Mouse (Mus musculus): ENCODE measurements at regions not wholly inside any gene's neighbourhood (a gene's known extent, or its start where the extent isn't known, plus 50 kb on each side); places are given as distances from the start of the nearest gene placed in this dataset.

- no peak for ATAC-seq (replicated peaks; ENCODE audit: insufficient number of reproducible peaks, low FRiP score, low TSS enrichment)
- H3K9ac ChIP-seq (ENCODE audit: low read depth, low read length), result no peak overlapping the region
- no peaks in the 10 kb centered on the region for H3K27me3 ChIP-seq (ENCODE audit: control insufficient read depth, insufficient read depth, low read length)
- no peaks in the 10 kb centered on the region for H3K9me3 ChIP-seq (replicated peaks; ENCODE audit: control insufficient read depth, low read length)
- H3K4me3 ChIP-seq (ENCODE audit: low read depth, low read length), result no peak overlapping the region
- WGBS (ENCODE audit: insufficient replicate concordance), result 77% methylated on average over 4 of the region's 4 CpGs
- H3K36me3 ChIP-seq (ENCODE audit: control insufficient read depth, insufficient read depth, low read length), result no peaks in the 10 kb centered on the region
- H3K4me2 ChIP-seq, result no peak overlapping the region
- no peak overlapping the region for H3K27ac ChIP-seq (ENCODE audit: low read depth, low read length)
- no peaks in the 10 kb centered on the region for H3K4me1 ChIP-seq (ENCODE audit: control insufficient read depth, insufficient read depth, low read length)
Measured at GRCm38 (mm10) chr4:64527724-64528332, 481.0 kb upstream of the Tnc start.

- 67% methylated on average over 4 of the region's 4 CpGs for WGBS (ENCODE audit: insufficient replicate concordance)
- no peaks in the 10 kb centered on the region for H3K9me3 ChIP-seq (replicated peaks; ENCODE audit: control insufficient read depth, low read length)
- no peak overlapping the region for H3K27ac ChIP-seq (ENCODE audit: low read depth, low read length)
- no peaks in the 10 kb centered on the region for H3K27me3 ChIP-seq (ENCODE audit: control insufficient read depth, insufficient read depth, low read length)
- no peaks in the 10 kb centered on the region for H3K36me3 ChIP-seq (ENCODE audit: control insufficient read depth, insufficient read depth, low read length)
- no peak overlapping the region for H3K9ac ChIP-seq (ENCODE audit: low read depth, low read length)
- no peak for ATAC-seq (replicated peaks; ENCODE audit: insufficient number of reproducible peaks, low FRiP score, low TSS enrichment)
- no peaks in the 10 kb centered on the region for H3K4me1 ChIP-seq (ENCODE audit: control insufficient read depth, insufficient read depth, low read length)
- H3K4me3 ChIP-seq (ENCODE audit: low read depth, low read length), result no peak overlapping the region
- H3K4me2 ChIP-seq, result no peak overlapping the region
Measured at GRCm38 (mm10) chr4:64530585-64530984, 483.8 kb upstream of the Tnc start.

DNA sequence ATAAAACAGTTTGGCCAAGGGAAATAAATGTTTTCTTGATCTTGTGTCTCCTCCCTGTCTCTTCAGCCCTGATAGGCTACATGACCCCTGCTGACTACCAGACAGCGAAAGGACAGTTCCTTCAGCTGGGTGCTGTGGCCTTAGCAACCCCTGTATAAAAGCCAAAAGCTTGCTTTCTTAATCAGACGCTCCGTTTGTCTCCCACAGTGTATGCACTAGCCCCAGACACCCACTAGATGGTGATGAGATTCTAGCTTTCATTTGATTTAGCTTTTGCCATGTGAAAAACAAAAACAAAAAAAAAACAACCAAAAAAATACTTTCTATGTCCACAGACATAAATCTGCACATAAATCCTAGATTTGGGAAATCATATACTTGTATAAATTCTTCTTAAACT lies 486.2 kb upstream of the Tnc start:
- Histone ChIP-seq H3K9me3 (replicated peaks; ENCODE audit: control insufficient read depth, low read length) (no peaks in the 10 kb centered on the region), H3K4me3 (ENCODE audit: low read depth, low read length) (no peak overlapping the region), H3K27ac (ENCODE audit: low read depth, low read length) (no peak overlapping the region), H3K27me3 (ENCODE audit: control insufficient read depth, insufficient read depth, low read length) (no peaks in the 10 kb centered on the region), H3K9ac (ENCODE audit: low read depth, low read length) (no peak overlapping the region), H3K36me3 (ENCODE audit: control insufficient read depth, insufficient read depth, low read length) (no peaks in the 10 kb centered on the region), H3K4me2 (no peak overlapping the region), H3K4me1 (ENCODE audit: control insufficient read depth, insufficient read depth, low read length) (no peaks in the 10 kb centered on the region)
- no peak for ATAC-seq (replicated peaks; ENCODE audit: insufficient number of reproducible peaks, low FRiP score, low TSS enrichment)
- 35% methylated on average over 3 of the region's 3 CpGs for WGBS (ENCODE audit: insufficient replicate concordance)

- no peaks in the 10 kb centered on the region for H3K4me1 ChIP-seq (ENCODE audit: control insufficient read depth, insufficient read depth, low read length)
- WGBS (ENCODE audit: insufficient replicate concordance), result 78% methylated on average over 6 of the region's 6 CpGs
- no peak overlapping the region for H3K4me2 ChIP-seq
- no peaks in the 10 kb centered on the region for H3K9me3 ChIP-seq (replicated peaks; ENCODE audit: control insufficient read depth, low read length)
- no peaks in the 10 kb centered on the region for H3K36me3 ChIP-seq (ENCODE audit: control insufficient read depth, insufficient read depth, low read length)
- no peak overlapping the region for H3K4me3 ChIP-seq (ENCODE audit: low read depth, low read length)
- no peak overlapping the region for H3K27ac ChIP-seq (ENCODE audit: low read depth, low read length)
- no peak overlapping the region for H3K9ac ChIP-seq (ENCODE audit: low read depth, low read length)
- H3K27me3 ChIP-seq (ENCODE audit: control insufficient read depth, insufficient read depth, low read length), result no peaks in the 10 kb centered on the region
- no peak for ATAC-seq (replicated peaks; ENCODE audit: insufficient number of reproducible peaks, low FRiP score, low TSS enrichment)
Measured at GRCm38 (mm10) chr4:64535554-64536253, 488.9 kb upstream of the Tnc start.

DNA sequence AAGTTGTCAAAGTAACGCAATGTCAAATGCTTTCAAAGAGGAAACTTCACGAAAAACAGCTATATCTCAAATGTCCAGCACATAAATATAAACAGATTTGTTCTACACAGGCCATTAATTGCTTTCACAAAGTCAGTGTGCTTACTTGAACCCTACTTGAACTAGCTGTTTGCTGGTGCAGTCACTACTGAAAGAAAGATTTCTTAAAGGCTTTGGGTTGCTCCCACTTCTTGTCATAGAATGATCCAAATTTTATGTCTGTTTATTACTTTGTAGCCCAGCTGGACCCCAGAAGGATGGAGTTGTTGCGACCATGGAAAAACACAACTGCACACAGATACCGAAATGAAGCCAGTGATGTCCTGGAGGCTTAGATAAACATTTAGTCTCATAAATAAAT lies 491.2 kb upstream of the Tnc start:
- no peak overlapping the region for H3K27ac ChIP-seq (ENCODE audit: low read depth, low read length)
- no peaks in the 10 kb centered on the region for H3K27me3 ChIP-seq (ENCODE audit: control insufficient read depth, insufficient read depth, low read length)
- no peaks in the 10 kb centered on the region for H3K36me3 ChIP-seq (ENCODE audit: control insufficient read depth, insufficient read depth, low read length)
- 80% methylated on average over 4 of the region's 4 CpGs for WGBS (ENCODE audit: insufficient replicate concordance)
- no peaks in the 10 kb centered on the region for H3K4me1 ChIP-seq (ENCODE audit: control insufficient read depth, insufficient read depth, low read length)
- ATAC-seq (replicated peaks; ENCODE audit: insufficient number of reproducible peaks, low FRiP score, low TSS enrichment), result no peak
- no peak overlapping the region for H3K9ac ChIP-seq (ENCODE audit: low read depth, low read length)
- H3K4me3 ChIP-seq (ENCODE audit: low read depth, low read length), result no peak overlapping the region
- no peaks in the 10 kb centered on the region for H3K9me3 ChIP-seq (replicated peaks; ENCODE audit: control insufficient read depth, low read length)
- H3K4me2 ChIP-seq, result no peak overlapping the region

DNA sequence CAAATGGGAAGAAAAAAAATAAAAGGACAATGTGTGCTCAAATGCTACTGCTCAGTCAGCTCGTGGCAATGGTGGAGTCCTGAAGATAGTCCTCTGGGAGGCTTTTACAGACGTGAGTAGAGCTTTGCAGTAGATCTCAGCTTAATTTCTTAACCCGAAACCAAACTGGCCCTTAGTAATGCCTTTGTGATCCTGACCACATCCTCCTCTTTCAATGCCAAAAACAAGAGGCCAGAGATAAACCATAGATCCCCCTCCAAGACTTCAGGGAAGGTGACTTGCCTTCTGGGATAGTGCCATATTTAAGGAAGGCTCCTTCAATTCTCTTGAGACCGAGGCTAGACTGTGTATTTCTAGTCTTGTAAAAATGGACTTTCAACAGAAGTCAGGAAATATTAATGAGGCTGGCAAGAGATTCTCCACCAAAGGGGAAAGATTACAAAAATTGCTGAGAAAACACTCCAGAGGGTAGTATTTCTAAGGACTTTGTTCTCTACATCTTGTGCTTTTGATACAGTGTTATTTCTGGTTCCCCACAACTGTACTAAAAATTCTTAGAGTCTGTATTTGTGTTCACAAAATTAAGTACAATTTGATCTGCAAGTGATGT lies 497.9 kb upstream of the Tnc start:
- no peak for ATAC-seq (replicated peaks; ENCODE audit: insufficient number of reproducible peaks, low FRiP score, low TSS enrichment)
- no peaks in the 10 kb centered on the region for H3K9me3 ChIP-seq (replicated peaks; ENCODE audit: control insufficient read depth, low read length)
- no peaks in the 10 kb centered on the region for H3K36me3 ChIP-seq (ENCODE audit: control insufficient read depth, insufficient read depth, low read length)
- H3K27ac ChIP-seq (ENCODE audit: low read depth, low read length), result no peak overlapping the region
- 72% methylated on average over 4 of the region's 4 CpGs for whole genome bisulfite sequencing (ENCODE audit: insufficient replicate concordance)
- no peak overlapping the region for H3K4me3 ChIP-seq (ENCODE audit: low read depth, low read length)
- no peak overlapping the region for H3K4me2 ChIP-seq
- no peaks in the 10 kb centered on the region for H3K4me1 ChIP-seq (ENCODE audit: control insufficient read depth, insufficient read depth, low read length)
- no peak overlapping the region for H3K9ac ChIP-seq (ENCODE audit: low read depth, low read length)
- no peaks in the 10 kb centered on the region for H3K27me3 ChIP-seq (ENCODE audit: control insufficient read depth, insufficient read depth, low read length)

GRCm38 (mm10) chr4:64546386-64546785 lies 499.6 kb upstream of the Tnc start:
- Histone ChIP-seq H3K36me3 (ENCODE audit: control insufficient read depth, insufficient read depth, low read length) (no peaks in the 10 kb centered on the region), H3K9me3 (replicated peaks; ENCODE audit: control insufficient read depth, low read length) (no peaks in the 10 kb centered on the region), H3K4me3 (ENCODE audit: low read depth, low read length) (no peak overlapping the region), H3K4me1 (ENCODE audit: control insufficient read depth, insufficient read depth, low read length) (no peaks in the 10 kb centered on the region), H3K27ac (ENCODE audit: low read depth, low read length) (no peak overlapping the region), H3K4me2 (no peak overlapping the region), H3K9ac (ENCODE audit: low read depth, low read length) (no peak overlapping the region), H3K27me3 (ENCODE audit: control insufficient read depth, insufficient read depth, low read length) (no peaks in the 10 kb centered on the region)
- ATAC-seq (replicated peaks; ENCODE audit: insufficient number of reproducible peaks, low FRiP score, low TSS enrichment), result no peak
- WGBS (ENCODE audit: insufficient replicate concordance), result 81% methylated on average over 4 of the region's 4 CpGs

GRCm38 (mm10) chr4:64562511-64562910 lies 515.7 kb upstream of the Tnc start:
- H3K9ac ChIP-seq (ENCODE audit: low read depth, low read length), result no peak overlapping the region
- no peak for ATAC-seq (replicated peaks; ENCODE audit: insufficient number of reproducible peaks, low FRiP score, low TSS enrichment)
- H3K9me3 ChIP-seq (replicated peaks; ENCODE audit: control insufficient read depth, low read length), result no peaks in the 10 kb centered on the region
- WGBS (ENCODE audit: insufficient replicate concordance), result 89% methylated on average over 1 of the region's 1 CpGs
- no peak overlapping the region for H3K27ac ChIP-seq (ENCODE audit: low read depth, low read length)
- no peaks in the 10 kb centered on the region for H3K27me3 ChIP-seq (ENCODE audit: control insufficient read depth, insufficient read depth, low read length)
- no peaks in the 10 kb centered on the region for H3K36me3 ChIP-seq (ENCODE audit: control insufficient read depth, insufficient read depth, low read length)
- no peak overlapping the region for H3K4me2 ChIP-seq
- H3K4me1 ChIP-seq (ENCODE audit: control insufficient read depth, insufficient read depth, low read length), result no peaks in the 10 kb centered on the region
- H3K4me3 ChIP-seq (ENCODE audit: low read depth, low read length), result no peak overlapping the region

DNA sequence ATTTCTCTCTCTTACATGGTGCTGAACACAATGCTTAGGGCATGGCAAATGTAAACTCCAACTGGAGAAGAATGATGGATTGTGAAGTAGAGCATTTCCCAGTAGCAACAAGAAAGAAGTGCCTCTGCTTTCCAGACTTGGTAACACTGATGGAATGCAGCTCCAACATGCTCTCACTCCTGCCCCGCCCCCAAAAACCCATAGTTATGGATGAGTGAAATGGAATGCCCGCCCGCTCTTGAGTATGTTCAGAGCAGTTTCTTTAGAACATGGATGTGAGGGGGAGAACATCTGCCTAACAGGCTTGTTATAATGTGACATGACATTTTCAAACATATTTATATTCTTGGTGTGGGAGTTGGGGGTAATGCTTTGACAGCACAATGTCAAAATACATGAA lies 517.2 kb upstream of the Tnc start:
- Histone ChIP-seq H3K4me2 (no peak overlapping the region), H3K4me3 (ENCODE audit: low read depth, low read length) (no peak overlapping the region), H3K4me1 (ENCODE audit: control insufficient read depth, insufficient read depth, low read length) (no peaks in the 10 kb centered on the region), H3K27me3 (ENCODE audit: control insufficient read depth, insufficient read depth, low read length) (no peaks in the 10 kb centered on the region), H3K36me3 (ENCODE audit: control insufficient read depth, insufficient read depth, low read length) (no peaks in the 10 kb centered on the region), H3K9ac (ENCODE audit: low read depth, low read length) (no peak overlapping the region), H3K27ac (ENCODE audit: low read depth, low read length) (no peak overlapping the region), H3K9me3 (replicated peaks; ENCODE audit: control insufficient read depth, low read length) (no peaks in the 10 kb centered on the region)
- 72% methylated on average over 3 of the region's 3 CpGs for WGBS (ENCODE audit: insufficient replicate concordance)
- no peak for ATAC-seq (replicated peaks; ENCODE audit: insufficient number of reproducible peaks, low FRiP score, low TSS enrichment)
